Mouse (Mus musculus): Measurements from ENCODE around the gene Foxm1. TPM values are rescaled to one million over a fixed set of nuclear protein-coding genes. Genes with fewer than 3 reads are reported as not detected.

Foxm1 gene
- total RNA-seq (2021), result 1 to 10 TPM; 1.1 to 1.2 TPM
- long read RNA-seq, experiment 1, result 0 reads
- long read RNA-seq, experiment 2, result 0 reads

GRCm38 (mm10) chr6:128362381-128363006, at the start of gene Foxm1, which contains the start of gene Rhno1:
Foxm1 (plus strand) TSS chr6:128362967.
Rhno1 (minus strand) TSS chr6:128362911.
- peak; percentile 80 to 86 for DNase-seq (ENCODE audit: low spot score in 2 of 2)

- DNase-seq (ENCODE audit: low spot score in 2 of 2), result no peak
Observed at GRCm38 (mm10) chr6:128314796-128315195, 48.0 kb upstream of the Foxm1 start.

GRCm38 (mm10) chr6:128315597-128315996, 47.2 kb upstream of the Foxm1 start:
- no peak for DNase-seq (ENCODE audit: low spot score in 2 of 2)

DNA sequence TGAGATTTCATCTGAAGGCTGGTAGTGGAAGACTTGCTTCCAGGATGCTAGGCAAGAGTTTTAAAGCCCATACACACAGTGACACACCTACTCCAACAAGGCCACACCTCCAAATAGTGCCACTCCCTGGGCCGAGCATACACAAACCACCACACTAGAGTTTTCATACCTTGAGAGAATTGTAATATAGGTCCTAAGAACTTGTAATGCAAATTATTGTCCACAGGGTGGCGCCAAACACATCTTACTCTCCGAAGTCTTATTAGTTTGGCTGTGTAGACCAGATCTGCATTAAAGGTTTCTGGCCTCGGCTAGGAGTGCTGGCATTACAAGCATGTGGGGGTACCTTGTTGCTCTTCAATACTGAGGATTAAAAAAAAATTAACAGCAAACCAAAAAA, 44.5 kb upstream of the Foxm1 start:
- peak; percentile 62 to 70 for DNase-seq (ENCODE audit: low spot score in 2 of 2)

DNA sequence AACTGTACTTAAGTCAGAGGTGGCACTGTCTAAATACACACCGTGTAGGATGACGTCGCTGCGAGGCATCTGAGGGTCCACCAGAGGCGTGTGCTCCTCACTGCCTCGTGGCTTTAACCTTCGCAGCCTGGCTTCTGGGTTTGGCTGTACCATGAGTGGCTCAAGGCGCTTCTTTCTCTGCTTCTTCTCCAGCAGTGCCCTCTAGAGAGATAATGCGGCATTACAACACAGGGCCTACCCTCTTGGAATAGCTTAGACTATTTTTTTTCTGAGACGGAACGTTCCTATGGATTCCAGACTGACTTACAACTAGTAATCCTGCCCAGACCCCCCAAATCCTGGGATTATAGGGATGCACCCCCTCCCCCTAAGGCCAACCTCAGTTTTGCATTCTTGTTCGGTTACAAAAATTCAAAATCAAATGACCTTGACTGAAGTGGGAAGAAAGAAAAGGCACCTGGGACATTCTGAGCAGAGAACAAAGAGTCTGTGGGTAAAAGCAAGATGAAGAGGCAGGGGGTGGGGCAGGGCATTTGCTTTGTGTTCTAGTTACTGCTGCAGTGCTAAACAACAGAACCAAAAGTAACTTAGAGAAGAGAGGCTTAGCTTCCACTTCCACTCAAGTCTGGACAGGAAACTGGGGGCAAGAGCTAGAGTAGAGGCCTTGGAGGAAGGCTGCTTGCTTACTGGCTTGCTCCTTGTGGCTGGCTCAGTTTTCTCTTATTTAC, 28.2 kb upstream of the Foxm1 start:
- peak; percentile 70 to 82 for DNase-seq (ENCODE audit: low spot score in 2 of 2)

DNA sequence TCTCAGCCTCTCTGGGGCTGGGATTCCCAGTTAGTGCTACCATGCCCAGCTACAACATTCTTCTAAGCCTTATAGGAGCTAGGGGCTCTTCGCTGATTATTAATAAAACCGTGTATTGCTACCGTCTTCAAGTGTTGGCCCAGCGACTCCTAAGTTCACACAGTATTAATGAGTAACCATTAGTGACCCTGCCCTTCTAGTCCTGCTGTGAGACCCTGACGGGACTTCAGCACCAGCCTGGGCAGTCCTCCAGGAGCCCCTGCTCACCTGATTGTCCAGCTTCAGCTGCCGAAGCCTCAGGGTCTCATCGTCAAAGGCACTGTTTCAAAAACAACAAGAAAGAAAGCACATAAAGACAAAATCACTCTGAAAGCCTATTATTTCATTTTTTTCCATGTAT, 25.3 kb upstream of the Foxm1 start:
- DNase-seq (ENCODE audit: low spot score in 2 of 2), result no peak

GRCm38 (mm10) chr6:128338876-128339275, 23.9 kb upstream of the Foxm1 start:
- DNase-seq (ENCODE audit: low spot score in 2 of 2), result no peak

DNA sequence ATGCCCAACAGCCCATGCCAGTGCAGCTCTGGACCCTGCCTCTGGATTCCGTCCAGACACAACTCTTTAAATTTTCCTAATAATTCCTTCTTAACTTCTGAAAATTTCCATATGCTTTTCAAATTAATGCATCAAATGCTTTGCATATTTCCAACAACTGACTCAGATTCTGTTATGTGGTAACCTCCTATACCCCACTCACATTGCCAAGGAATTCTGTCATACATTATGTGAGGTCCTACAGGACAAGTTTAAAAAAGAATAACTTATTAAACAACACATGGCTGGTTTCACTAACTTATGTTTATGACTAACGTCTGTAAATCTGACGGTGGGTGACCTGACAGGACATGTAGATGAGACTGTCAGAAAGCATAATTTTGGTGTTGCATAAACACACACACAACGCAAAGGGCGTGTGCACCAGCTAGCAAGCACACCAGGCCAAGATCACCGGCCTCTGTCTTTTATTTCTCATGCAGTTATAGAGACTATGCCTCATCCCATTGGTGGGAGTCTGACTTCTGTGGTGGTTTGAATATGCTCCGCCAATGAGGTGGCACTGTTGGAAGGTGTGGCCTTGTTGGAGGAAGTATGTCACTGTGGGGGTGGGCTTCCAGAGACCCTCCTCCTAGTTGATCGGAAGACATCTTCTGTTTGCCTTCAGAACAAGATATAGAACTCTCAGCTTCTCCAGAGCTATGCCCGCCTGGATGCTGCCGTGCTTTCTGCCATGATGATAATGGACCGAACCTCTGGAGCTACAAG, 20.6 kb upstream of the Foxm1 start:
- DNase-seq (ENCODE audit: low spot score in 2 of 2), result no peak

- no peak for DNase-seq (ENCODE audit: low spot score in 2 of 2)
Observed at GRCm38 (mm10) chr6:128345623-128346022, 17.1 kb upstream of the Foxm1 start.

DNA sequence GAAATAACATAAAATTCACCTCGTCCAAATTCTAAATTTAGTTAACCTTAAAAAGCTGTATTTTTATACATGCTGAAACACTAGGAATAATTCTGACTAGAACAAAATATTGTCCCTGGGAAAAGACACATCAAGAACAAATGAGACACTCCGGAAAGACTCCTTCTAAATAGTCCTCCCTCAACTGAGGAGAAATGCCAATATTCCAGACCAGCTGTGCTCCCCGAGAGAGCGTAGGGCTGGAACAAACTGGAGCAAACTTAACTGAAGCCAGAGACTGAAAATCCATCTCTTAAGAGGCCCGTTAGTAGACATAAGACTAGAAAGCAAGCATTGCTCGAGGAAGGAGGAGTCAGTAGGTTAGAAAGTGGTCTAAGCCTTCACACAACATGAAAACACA, 16.0 kb upstream of the Foxm1 start:
- DNase-seq (ENCODE audit: low spot score in 2 of 2), result no peak

GRCm38 (mm10) chr6:128349711-128350110, 13.1 kb upstream of the Foxm1 start:
- DNase-seq (ENCODE audit: low spot score in 2 of 2), result no peak

DNA sequence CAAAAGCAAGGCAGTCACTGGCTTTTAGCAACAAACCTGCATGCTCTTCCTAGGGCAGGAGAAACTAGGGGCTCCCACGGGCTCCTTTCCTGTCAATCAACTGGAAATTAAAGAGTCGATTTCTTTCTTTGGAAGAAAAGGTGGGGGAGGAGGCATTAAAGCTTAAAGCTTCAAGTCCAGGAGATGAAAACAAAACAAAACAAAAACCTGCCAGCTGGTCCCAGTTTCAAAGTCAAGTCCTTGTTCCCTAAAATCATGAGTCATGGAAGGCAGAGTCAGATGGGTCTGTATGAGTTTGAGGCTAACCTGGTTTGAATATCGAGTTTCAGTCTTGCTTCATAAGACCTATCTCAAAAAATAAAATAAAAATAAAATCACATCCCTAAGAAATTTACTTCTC, 8.6 kb upstream of the Foxm1 start:
- DNase-seq (ENCODE audit: low spot score in 2 of 2), result no peak

DNA sequence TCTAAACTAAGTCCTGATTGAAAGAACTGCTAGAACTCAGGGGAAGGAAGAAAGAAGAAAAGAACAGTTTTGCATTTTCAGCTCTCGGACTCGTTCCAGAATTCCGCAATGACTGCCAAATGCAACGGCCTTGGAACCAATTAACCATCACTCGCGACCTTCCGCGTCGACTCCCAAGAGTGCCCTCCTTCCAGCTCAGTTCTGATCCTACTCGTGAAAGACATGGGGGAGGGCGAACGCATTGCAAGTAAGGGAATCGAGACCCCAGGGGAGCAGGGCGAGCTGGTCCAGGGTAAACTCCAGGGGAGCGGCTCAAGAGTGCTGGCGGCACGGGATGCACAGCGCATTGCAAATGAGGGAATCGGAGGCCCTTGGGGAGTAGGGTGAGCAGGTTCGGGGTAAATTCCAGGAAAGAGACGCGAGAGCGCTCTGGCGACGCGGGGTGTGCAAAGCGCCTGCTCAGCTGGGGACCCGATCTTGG, 7.5 kb upstream of the Foxm1 start:
- peak; percentile 22 to 41 for DNase-seq (ENCODE audit: low spot score in 2 of 2)

GRCm38 (mm10) chr6:128355726-128356416, 6.9 kb upstream of the Foxm1 start, which contains the start of gene Tulp3:
Tulp3 (minus strand) TSS chr6:128355851.
- DNase-seq (ENCODE audit: low spot score in 2 of 2), result peak; percentile 96 to 97

GRCm38 (mm10) chr6:128358999-128359398, 3.8 kb upstream of the Foxm1 start:
- peak; percentile 71 to 74 for DNase-seq (ENCODE audit: low spot score in 2 of 2)

- no peak for DNase-seq (ENCODE audit: low spot score in 2 of 2)
Observed at GRCm38 (mm10) chr6:128361901-128362300, 866 bp upstream of the Foxm1 start.

DNA sequence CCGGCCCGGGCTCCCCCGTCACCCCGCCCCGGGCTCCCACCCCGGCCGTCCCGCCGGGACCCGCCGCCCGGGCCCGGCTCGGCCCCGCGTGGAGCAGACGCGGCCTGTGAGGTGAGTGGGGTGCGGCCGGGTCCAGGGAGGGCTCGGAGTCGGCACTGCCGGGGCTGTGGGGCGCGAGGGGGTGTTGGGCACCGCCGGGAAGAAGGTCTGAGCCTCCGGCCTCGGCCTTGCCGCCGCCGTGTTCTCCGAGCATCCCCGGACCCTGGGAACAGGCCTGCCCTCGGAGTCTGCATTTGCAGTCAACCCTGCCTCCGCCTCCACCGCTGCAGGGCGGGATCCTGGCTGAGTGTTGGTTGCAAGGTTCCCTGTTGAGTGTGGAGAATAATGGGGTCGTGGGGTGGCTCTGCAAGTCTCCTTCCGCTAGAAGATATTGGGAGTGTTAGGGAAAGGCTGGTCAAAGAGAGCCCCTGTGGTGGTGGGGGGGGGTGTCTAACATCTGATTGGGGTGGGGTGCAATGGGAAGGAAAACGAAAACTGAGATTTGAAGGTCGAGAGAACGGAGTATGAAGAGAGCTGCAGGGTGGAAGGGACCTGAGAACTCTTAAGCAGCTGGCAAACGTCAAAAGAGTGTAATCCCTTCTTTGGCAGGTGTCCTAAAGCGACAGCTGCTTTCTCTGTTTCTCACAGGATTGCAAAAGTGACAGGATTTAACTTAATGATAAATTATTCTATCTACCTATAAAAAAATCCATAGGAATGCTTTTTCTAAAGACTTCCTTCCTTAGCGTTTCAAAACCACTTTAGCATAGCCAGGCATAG, 449 bp downstream of the Foxm1 start:
- DNase-seq (ENCODE audit: low spot score in 2 of 2), result no peak

GRCm38 (mm10) chr6:128364721-128365120, 2.0 kb downstream of the Foxm1 start:
- no peak for DNase-seq (ENCODE audit: low spot score in 2 of 2)

- no peak for DNase-seq (ENCODE audit: low spot score in 2 of 2)
Observed at GRCm38 (mm10) chr6:128366466-128366865, 3.7 kb downstream of the Foxm1 start.

DNA sequence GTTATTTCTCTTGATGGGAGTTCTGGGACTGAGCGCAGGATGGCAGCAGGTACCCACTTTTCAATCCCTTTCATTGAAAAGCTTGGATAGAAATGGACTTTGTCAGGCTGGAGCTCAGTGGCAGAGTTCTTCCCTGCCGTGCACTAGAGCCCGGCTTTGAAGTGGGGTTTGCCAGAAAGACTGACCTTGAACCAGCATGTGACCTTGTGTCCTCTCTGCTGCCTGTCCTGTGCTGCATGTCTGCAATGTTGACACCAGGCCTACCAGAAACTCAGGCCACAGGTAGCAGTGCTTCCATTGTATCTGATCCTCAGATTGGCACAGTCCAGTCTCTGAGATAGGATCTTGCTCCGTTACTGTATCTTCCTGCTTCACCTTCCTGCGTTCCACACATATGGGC, 7.3 kb downstream of the Foxm1 start:
- DNase-seq (ENCODE audit: low spot score in 2 of 2), result no peak
